Mouse (Mus musculus): Measurements from ENCODE around the gene Anxa11. TPM values are rescaled to one million over a fixed set of nuclear protein-coding genes. Genes with fewer than 3 reads are reported as not detected.
"Not testable (repeated sequence)": the region's sequence is repeated elsewhere in the genome, so short reads cannot be mapped to it uniquely, and the experiment has no call there.

Gene Anxa11
- total RNA-seq, 2 experiments from 2014 or later = 32.7 to 34.8 TPM

GRCm38 (mm10) chr14:25927562-25927881, 85.6 kb downstream of the Anxa11 start, which contains the start of gene Tmem254a:
TSS of gene Tmem254a (minus strand) at chr14:25927672.
- intact Hi-C loops (cut with DNase I); DNase-seq (ENCODE audit: low spot score in 2 of 2): not testable (repeated sequence)

Small RNA genes within 50 kb of the gene (microRNA-seq; reads per million reads assigned to microRNA genes)
- gene Gm23701 = not detected

Other genes with a start within 250 kb of the Anxa11 start
- gene Ppif, start 148.0 kb upstream of the Anxa11 start, total RNA-seq (2021) = 10 to 100 TPM; 21.2 to 25.0 TPM
- 10 to 100 TPM; 49.1 to 49.7 TPM for gene Zcchc24, start 73.1 kb upstream of the Anxa11 start, total RNA-seq (2021)
- not detected for gene Plac9a, start 60.9 kb downstream of the Anxa11 start, total RNA-seq (2021)
- 10 to 100 TPM in 1 of 2 experiments, 1 to 10 TPM in 1; 8.8 to 10.6 TPM for gene Tmem254a, start 85.5 kb downstream of the Anxa11 start, total RNA-seq (2021)
- not detected for gene Cphx1, start 96.1 kb downstream of the Anxa11 start, total RNA-seq (2021)
- gene Duxbl1, start 136.4 kb downstream of the Anxa11 start, total RNA-seq (2021) = under 1 TPM; 0.36 to 0.44 TPM
- 1 to 10 TPM; 1.7 to 3.1 TPM for gene Gm9780, start 200.6 kb downstream of the Anxa11 start, total RNA-seq (2021)
- gene Tmem254c, start 225.2 kb downstream of the Anxa11 start, total RNA-seq (2021) = 10 to 100 TPM; 17.4 to 29.6 TPM
- gene Cphx2, start 239.4 kb downstream of the Anxa11 start, total RNA-seq (2021) = not detected
- gene Cphx3, start 240.1 kb downstream of the Anxa11 start, total RNA-seq (2021) = not detected